In genomic region chr5:35241556-35241955, GRCm38 (mm10) we compare ENCODE assay signal across 32 mouse cellular contexts. TPM values are rescaled to one million over a fixed set of nuclear protein-coding genes. Genes with fewer than 3 reads are reported as not detected.
"Had no signal": no experiment of that assay in that cellular context is flagged by ENCODE, and none has a peak within 500 bp of the region (broad histone marks: within the 10 kb centered on the region; RNA-seq: fewer than 3 reads in every experiment).

No protein-coding gene starts in this region.

- H3K9me3 ChIP-seq: heart, embryonic 12.5 days; heart, embryonic 13.5 days; heart, embryonic 15.5 days; hindbrain, embryonic 12.5 days; hindbrain, embryonic 15.5 days; intestine, embryonic 15.5 days; kidney, embryonic 15.5 days had no signal

- H3K4me3 ChIP-seq: heart, embryonic 12.5 days; heart, embryonic 13.5 days; heart, embryonic 15.5 days; hindbrain, embryonic 12.5 days; hindbrain, embryonic 13.5 days; hindbrain, embryonic 15.5 days; intestine, embryonic 15.5 days; kidney, embryonic 15.5 days; layer of hippocampus, adult 2 months; left cerebral cortex, adult 2 months had no signal

- DNase-seq: heart, postnatal 10 days; heart, postnatal 14 days; heart, postnatal 36 days; heart, postnatal 4 days; kidney, adult 11 months; kidney, adult 18-20 months; kidney, adult 2 months; kidney, adult 8-10 months; kidney, adult 9 months; kidney, postnatal 10 days; kidney, postnatal 14 days; kidney, postnatal 25 days; kidney, postnatal 36 days; kidney, postnatal 4 days; layer of hippocampus, adult 9-11 months; layer of hippocampus, postnatal 36 days had no signal

- H3K27me3 ChIP-seq: hindbrain, embryonic 12.5 days; hindbrain, embryonic 13.5 days; hindbrain, embryonic 15.5 days had no signal

- H3K4me1 ChIP-seq: heart, embryonic 12.5 days; heart, embryonic 13.5 days; heart, embryonic 15.5 days; intestine, embryonic 15.5 days had no signal

- H3K36me3 ChIP-seq: heart, embryonic 12.5 days; heart, embryonic 13.5 days; heart, embryonic 15.5 days; hindbrain, embryonic 12.5 days; hindbrain, embryonic 13.5 days; hindbrain, embryonic 15.5 days; intestine, embryonic 15.5 days; kidney, embryonic 15.5 days had no signal

- H3K27ac ChIP-seq: heart, embryonic 13.5 days; heart, embryonic 15.5 days; hindbrain, embryonic 12.5 days; hindbrain, embryonic 13.5 days; hindbrain, embryonic 14.5 days; hindbrain, embryonic 15.5 days; hindbrain, postnatal 0 days; intestine, embryonic 15.5 days; kidney, embryonic 15.5 days; kidney, postnatal 0 days; layer of hippocampus, adult 2 months; left cerebral cortex, adult 2 months had no signal

RNA-seq across cellular contexts. Expression of gene Adra2c, which starts 36.6 kb away (rescaled TPM):
- polyA plus RNA-seq: heart, embryonic 13.5 days; heart, embryonic 15.5 days; heart, postnatal 0 days; inflammation-experienced regulatory T-cells, adult 6 months; intestine, embryonic 16.5 days had no signal
